Mouse (Mus musculus) gonadal fat pad, adult 2 months (tissue): Measurements from ENCODE around the gene Pafah1b1. TPM values are rescaled to one million over a fixed set of nuclear protein-coding genes. Genes with fewer than 3 reads are reported as not detected.

Source experiments
- DNase-seq: peaks from one replicate; pipeline ENCODE4 v3.0.0-alpha.2; 2012; ENCODE audit warnings: low read depth
- polyA plus RNA-seq: library from polyadenylated mRNA; depleted of rRNA; stranded (reverse); fragments of >200 nt; gene quantifications from 2 replicates; pipeline ENCODE4 v1.2.3, GENCODE M21; 2012

Gene Pafah1b1
- polyA plus RNA-seq, 1 experiment: 30.4 TPM

GRCm38 (mm10) chr11:74662221-74662620 is 62.2 kb downstream of the Pafah1b1 start:
- DNase-seq: no peak

- no peak for DNase-seq
Observed at GRCm38 (mm10) chr11:74661641-74662040, 62.8 kb downstream of the Pafah1b1 start.

GRCm38 (mm10) chr11:74660336-74660735 is 64.1 kb downstream of the Pafah1b1 start:
- no peak for DNase-seq

GRCm38 (mm10) chr11:74655941-74656340 is 68.5 kb downstream of the Pafah1b1 start:
- DNase-seq: no peak

GRCm38 (mm10) chr11:74653385-74653784 is 71.1 kb downstream of the Pafah1b1 start:
- no peak for DNase-seq

GRCm38 (mm10) chr11:74652791-74653191 is 71.7 kb downstream of the Pafah1b1 start:
- no peak for DNase-seq

- DNase-seq: no peak
Observed at GRCm38 (mm10) chr11:74650576-74651100, 73.8 kb downstream of the Pafah1b1 start.

GRCm38 (mm10) chr11:74649647-74650551 is 74.6 kb downstream of the Pafah1b1 start:
- DNase-seq: no peak

- DNase-seq: peak; percentile 72
Observed at GRCm38 (mm10) chr11:74649095-74649646, 75.3 kb downstream of the Pafah1b1 start, which contains the start of gene Cluh. Gene Cluh, plus strand, starts transcription at chr11:74649495.

- DNase-seq: no peak
Observed at GRCm38 (mm10) chr11:74648676-74649075, 75.8 kb downstream of the Pafah1b1 start.

- no peak for DNase-seq
Observed at GRCm38 (mm10) chr11:74647966-74648365, 76.5 kb downstream of the Pafah1b1 start.

GRCm38 (mm10) chr11:74639628-74640027 is 84.8 kb downstream of the Pafah1b1 start:
- no peak for DNase-seq

GRCm38 (mm10) chr11:74638791-74639411 is 85.6 kb downstream of the Pafah1b1 start:
- no peak for DNase-seq

- no peak for DNase-seq
Observed at GRCm38 (mm10) chr11:74637971-74638790, 86.3 kb downstream of the Pafah1b1 start.

GRCm38 (mm10) chr11:74637486-74637885 is 87.0 kb downstream of the Pafah1b1 start:
- no peak for DNase-seq

GRCm38 (mm10) chr11:74634490-74635275 is 89.8 kb downstream of the Pafah1b1 start:
- DNase-seq: no peak

- no peak for DNase-seq
Observed at GRCm38 (mm10) chr11:74631880-74632789, 92.3 kb downstream of the Pafah1b1 start.

- DNase-seq: no peak
Observed at GRCm38 (mm10) chr11:74627481-74627880, 97.0 kb downstream of the Pafah1b1 start.

- DNase-seq: no peak
Observed at GRCm38 (mm10) chr11:74625333-74625732, 99.1 kb downstream of the Pafah1b1 start.
